Mouse (Mus musculus) liver, postnatal 0 days (tissue): ENCODE measurements at regions not wholly inside any gene's neighbourhood (a gene's known extent, or its start where the extent isn't known, plus 50 kb on each side); places are given as distances from the start of the nearest gene placed in this dataset.

Experiments used
- CTCF ChIP-seq: sonication (generic); IDR thresholded peaks from 2 replicates; pipeline ENCODE4 v1.5.1; 2016; ENCODE audit warnings: antibody characterized with exemption, low read depth
- EP300 ChIP-seq: IDR thresholded peaks from 2 replicates; pipeline ENCODE4 v1.6.1; 2016; ENCODE audit warnings: antibody characterized with exemption, low read depth, mild to moderate bottlenecking

DNA sequence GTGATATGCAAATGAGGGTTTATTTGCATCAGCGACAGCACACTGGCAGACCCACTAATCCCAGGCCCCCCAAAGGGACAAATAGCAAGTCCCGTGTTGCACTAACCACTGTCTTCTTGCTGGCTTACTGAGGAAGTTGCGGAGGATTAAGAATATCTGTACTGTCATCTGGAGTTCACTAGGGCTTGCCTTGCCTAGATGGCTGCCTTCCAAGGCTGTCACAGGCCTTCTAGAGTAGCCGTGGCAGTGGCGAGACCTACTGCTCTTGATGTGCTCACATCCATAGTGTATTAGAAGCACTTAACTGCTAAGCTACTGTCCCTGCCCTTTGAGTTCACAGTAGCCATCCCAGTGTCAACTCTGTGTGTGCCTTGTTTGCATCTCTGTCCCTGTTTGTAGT, 58.4 kb upstream of the Atxn1 start:
- TF ChIP-seq CTCF, result no peak
- no peak for TF ChIP-seq EP300
